Comparison of ENCODE assay signal across 23 mouse cellular contexts in the genomic region with DNA sequence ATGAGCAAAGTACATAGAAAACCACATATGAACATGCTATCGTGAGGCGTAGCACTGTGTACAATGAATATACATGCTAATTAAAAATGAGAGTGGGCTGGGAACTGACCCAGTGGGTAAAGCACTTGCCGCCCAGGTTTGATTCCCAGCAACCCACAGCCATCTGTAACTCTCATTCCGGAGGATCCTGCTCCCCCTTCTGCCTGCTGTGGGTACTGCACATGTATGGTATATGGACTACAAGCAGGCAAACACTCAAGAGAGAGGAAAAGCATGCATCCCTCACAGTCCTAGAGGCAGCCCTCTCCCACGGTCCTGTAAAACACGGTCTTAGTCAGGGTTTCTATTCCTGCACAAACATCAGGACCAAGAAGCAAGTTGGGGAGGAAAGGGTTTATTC.
A peak's percentile ranks its signal among the peaks of the same experiment; 100 is the strongest.
DNase-seq lines count a peak whose midpoint lies in the region; ATAC-seq and TF ChIP-seq lines count a peak whose summit lies in the region.
"Had no signal": no experiment of that assay in that cellular context is flagged by ENCODE, and none has a peak within 500 bp of the region (broad histone marks: within the 10 kb centered on the region; RNA-seq: fewer than 3 reads in every experiment).

No protein-coding gene starts in this region.

- ATAC-seq in liver, embryonic 14.5 days (ENCODE audit: insufficient read depth), result no peak
- no peak for ATAC-seq in liver, embryonic 11.5 days (replicated peaks; ENCODE audit: low FRiP score)
- ATAC-seq: forebrain, embryonic 14.5 days; midbrain, embryonic 15.5 days had no signal

- intact Hi-C loops in gastrocnemius, adult 2 months (cut with DNase I), result no loop called here
- intact Hi-C loops in gastrocnemius, postnatal 14 days (cut with DNase I; ENCODE audit: low total_unique reads), result no loop called here

- H3K36me3 ChIP-seq in liver, embryonic 14.5 days (replicated peaks; ENCODE audit: control insufficient read depth, insufficient read depth, low read depth), result no peaks in the 10 kb centered on the region
- H3K36me3 ChIP-seq in liver, embryonic 11.5 days (ENCODE audit: control insufficient read depth, insufficient read depth, low read length), result no peaks in the 10 kb centered on the region
- no peaks in the 10 kb centered on the region for H3K36me3 ChIP-seq in E14TG2a.4 (ENCODE audit: insufficient read depth, low read length)
- H3K36me3 ChIP-seq: embryonic facial prominence, embryonic 15.5 days; hindbrain, embryonic 12.5 days; limb, embryonic 10.5 days; midbrain, embryonic 15.5 days; neural tube, embryonic 12.5 days had no signal

- WGBS in liver, embryonic 14.5 days (ENCODE audit: insufficient replicate concordance), result 68% methylated on average over 6 of the region's 6 CpGs
- 85% methylated on average over 6 of the region's 6 CpGs for WGBS in liver, embryonic 11.5 days

- H3K27me3 ChIP-seq in liver, embryonic 14.5 days (ENCODE audit: control insufficient read depth, insufficient read depth, low read length), result no peaks in the 10 kb centered on the region; the same call in 1 of the 2 replicates
- H3K27me3 ChIP-seq in liver, embryonic 11.5 days (replicated peaks; ENCODE audit: control insufficient read depth, insufficient read depth, low read length), result no peaks in the 10 kb centered on the region
- no peaks in the 10 kb centered on the region for H3K27me3 ChIP-seq in E14TG2a.4 (ENCODE audit: insufficient read depth, low read length)
- H3K27me3 ChIP-seq: embryonic facial prominence, embryonic 15.5 days; heart, embryonic 13.5 days; hindbrain, embryonic 12.5 days; midbrain, embryonic 15.5 days; neural tube, embryonic 12.5 days had no signal

- no peak overlapping the region for H3K27ac ChIP-seq in gastrocnemius, adult 2 months
- H3K27ac ChIP-seq in liver, embryonic 14.5 days, result no peak overlapping the region
- no peak overlapping the region for H3K27ac ChIP-seq in liver, embryonic 11.5 days (ENCODE audit: low read depth, low read length)
- H3K27ac ChIP-seq: embryonic facial prominence, embryonic 15.5 days; heart, embryonic 13.5 days; hindbrain, embryonic 12.5 days; limb, embryonic 10.5 days; liver, embryonic 13.5 days; midbrain, embryonic 15.5 days; neural tube, embryonic 12.5 days; stomach, postnatal 0 days had no signal

- no peak overlapping the region for H3K9ac ChIP-seq in liver, embryonic 14.5 days (replicated peaks)
- H3K9ac ChIP-seq in liver, embryonic 11.5 days (ENCODE audit: low read depth, low read length), result no peak overlapping the region
- H3K9ac ChIP-seq: embryonic facial prominence, embryonic 15.5 days; heart, embryonic 13.5 days; hindbrain, embryonic 12.5 days; liver, embryonic 13.5 days; midbrain, embryonic 15.5 days; neural tube, embryonic 12.5 days had no signal

- H3K4me1 ChIP-seq in liver, embryonic 14.5 days (replicated peaks; ENCODE audit: control insufficient read depth in 2 of 2, insufficient read depth in 2 of 2, low read length in 1 of 2), result 0 out of 4 replicates have a peak, but pooled peaks cover 0 to 3% of the 10 kb centered on the region in 2 experiments
- H3K4me1 ChIP-seq in liver, embryonic 11.5 days (replicated peaks; ENCODE audit: control insufficient read depth, insufficient read depth, low read length), result peaks cover 2% of the 10 kb centered on the region; the same call in 1 of the 2 replicates
- H3K4me1 ChIP-seq in E14TG2a.4 (replicated peaks; ENCODE audit: low read depth, low read length), result peaks cover 30% of the 10 kb centered on the region

- no peaks in the 10 kb centered on the region for H3K9me3 ChIP-seq in liver, embryonic 14.5 days (ENCODE audit: control insufficient read depth, low read length)
- H3K9me3 ChIP-seq in liver, embryonic 11.5 days (ENCODE audit: control insufficient read depth, low read length), result no peaks in the 10 kb centered on the region
- peaks cover 5% of the 10 kb centered on the region; the same call in 1 of the 2 replicates for H3K9me3 ChIP-seq in E14TG2a.4 (ENCODE audit: low read length)
- H3K9me3 ChIP-seq: limb, embryonic 10.5 days; midbrain, embryonic 15.5 days; neural tube, embryonic 12.5 days had no signal

- H3K4me2 ChIP-seq in liver, embryonic 14.5 days (ENCODE audit: low read depth), result no peak overlapping the region
- H3K4me2 ChIP-seq in liver, embryonic 11.5 days, result no peak overlapping the region
- H3K4me2 ChIP-seq: embryonic facial prominence, embryonic 15.5 days; heart, embryonic 13.5 days; hindbrain, embryonic 12.5 days; liver, embryonic 13.5 days; midbrain, embryonic 15.5 days; neural tube, embryonic 12.5 days had no signal

- no peak overlapping the region for H3K4me3 ChIP-seq in gastrocnemius, adult 2 months
- H3K4me3 ChIP-seq in liver, embryonic 14.5 days (ENCODE audit: insufficient read depth in 1 of 2, low read depth in 2 of 2, low read length in 2 of 2), result no peak overlapping the region
- no peak overlapping the region for H3K4me3 ChIP-seq in liver, embryonic 11.5 days (ENCODE audit: low read depth, low read length)
- H3K4me3 ChIP-seq in E14TG2a.4 (replicated peaks; ENCODE audit: low read length), result no peak overlapping the region
- H3K4me3 ChIP-seq: embryonic facial prominence, embryonic 15.5 days; heart, embryonic 13.5 days; hindbrain, embryonic 12.5 days; limb, embryonic 10.5 days; liver, embryonic 13.5 days; midbrain, embryonic 15.5 days; neural tube, embryonic 12.5 days had no signal

- no peak for TF ChIP-seq EP300 in liver, embryonic 14.5 days (IDR thresholded peaks at IDR 0.05; ENCODE audit: low read depth)

- DNase-seq in gastrocnemius, adult 2 months, result no peak
- no peak for DNase-seq in gastrocnemius, postnatal 25 days
- no peak for DNase-seq in liver, embryonic 14.5 days (ENCODE audit: low read depth in 3 of 3, low spot score in 3 of 3)
- DNase-seq in liver, embryonic 11.5 days (ENCODE audit: low spot score), result no peak
- peak; percentile 79 for DNase-seq in R1 (ENCODE audit: low read depth, low spot score)
- DNase-seq in heart, adult 18-20 months, result no peak
- DNase-seq in gastrocnemius, postnatal 14 days, result no peak
- DNase-seq: adrenal gland, postnatal 14 days; cerebellum, adult 9-10 months; kidney, adult 18-20 months; kidney, postnatal 4 days; layer of hippocampus, adult 9-11 months; liver, embryonic 13.5 days; right cerebral cortex, postnatal 14 days had no signal

- TF ChIP-seq CTCF in gastrocnemius, adult 2 months (IDR thresholded peaks at IDR 0.05), result 0 out of 2 replicates have a peak, but pooled peaks have one; percentile 2
- peak; percentile 38 for TF ChIP-seq CTCF in liver, embryonic 14.5 days (IDR thresholded peaks at IDR 0.05; ENCODE audit: low read depth)
- TF ChIP-seq CTCF in E14TG2a.4 (conservative IDR thresholded peaks at IDR 0.05; ENCODE audit: low read length), result peak; percentile 54

Comparison
In these comparisons a context has a peak if more than half of its experiments do, and no peak if none do; other contexts are left out.
1. CTCF ChIP-seq: peak in every context shown above with its lines; median percentile 54 in E14TG2a.4; 38 in liver, embryonic 14.5 days; 2 in gastrocnemius, adult 2 months.